In the genomic region with DNA sequence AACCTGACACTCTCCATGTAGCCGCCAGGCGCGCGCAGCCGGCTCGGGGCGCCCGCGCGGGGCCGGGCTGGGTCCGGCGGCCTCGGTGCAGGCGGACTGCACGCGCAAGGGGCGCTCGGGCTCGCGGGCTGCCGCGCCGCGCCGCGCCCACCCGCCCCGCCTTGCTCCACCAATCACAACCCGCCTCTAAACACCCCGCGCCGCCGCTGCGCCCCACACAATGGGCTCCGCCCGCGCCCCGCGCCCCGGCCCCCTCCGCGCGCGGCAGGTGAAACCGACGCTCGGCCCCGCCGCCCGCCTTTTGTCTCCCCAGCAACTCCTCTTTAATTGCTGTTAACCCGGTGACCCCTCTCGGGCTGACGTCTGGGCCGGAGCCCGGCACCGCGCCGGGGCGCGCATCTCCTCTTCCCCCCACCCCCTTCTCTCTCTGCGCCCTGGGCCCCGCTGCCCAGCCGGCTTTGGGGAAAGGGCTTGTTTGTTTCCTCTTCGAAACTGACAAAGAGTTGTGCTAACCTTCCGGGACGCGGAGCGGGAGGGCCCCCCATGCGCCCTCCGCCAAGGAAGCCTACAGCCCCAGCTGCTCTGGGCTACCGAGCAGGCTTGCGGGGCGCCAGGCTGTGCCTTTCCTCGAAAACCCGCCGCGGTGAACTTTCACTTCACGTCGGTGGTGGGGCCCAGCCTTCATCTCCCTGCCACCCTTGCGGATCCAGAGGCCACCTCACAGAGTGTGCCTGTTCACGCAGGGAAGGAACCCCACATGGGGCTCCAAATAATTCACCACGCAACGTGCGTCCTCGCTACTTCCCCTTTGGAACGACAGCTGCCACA, we compare ENCODE assay signal across 8 mouse cellular contexts.
DNase-seq lines count a peak whose midpoint lies in the region; ATAC-seq and TF ChIP-seq lines count a peak whose summit lies in the region.

No protein-coding gene starts in this region.

- peak overlapping the region; percentile 87 for H3K9ac ChIP-seq in ES-E14 (ENCODE audit: insufficient read depth, low read depth, low read length, poor library complexity, severe bottlenecking)
- H3K9ac ChIP-seq in embryonic facial prominence, embryonic 13.5 days, result peak overlapping the region; percentile 81

- H3K4me3 ChIP-seq in ES-E14 (ENCODE audit: insufficient read depth in 1 of 2, low read depth in 1 of 2, low read length in 2 of 2, poor library complexity in 1 of 2, severe bottlenecking in 1 of 2), result peak overlapping the region; percentile 82 to 86
- peak overlapping the region; percentile 64 for H3K4me3 ChIP-seq in embryonic facial prominence, embryonic 13.5 days
- peak overlapping the region; percentile 94 for H3K4me3 ChIP-seq in megakaryocyte, embryonic 14.5 days (replicated peaks)

- intact Hi-C loops in heart, postnatal 14 days (cut with DNase I), result loop anchor here (5.0 to 10.0 kb wide), 4 partner anchors 36 to 346 kb away; no protein-coding TSS in a partner anchor

- H3K4me1 ChIP-seq in ES-E14 (ENCODE audit: control insufficient read depth in 2 of 2, insufficient read depth in 2 of 2, low read length in 2 of 2, poor library complexity in 1 of 2), result peaks cover 9 to 19% of the 10 kb centered on the region in 2 experiments; a peak in 3 of 4 replicates
- H3K4me1 ChIP-seq in embryonic facial prominence, embryonic 13.5 days, result peaks cover 38% of the 10 kb centered on the region
- peaks cover 63% of the 10 kb centered on the region for H3K4me1 ChIP-seq in megakaryocyte, embryonic 14.5 days

- no peaks in the 10 kb centered on the region for H3K36me3 ChIP-seq in ES-E14 (ENCODE audit: control insufficient read depth, insufficient read depth, low read length, poor library complexity, severe bottlenecking)
- no peaks in the 10 kb centered on the region for H3K36me3 ChIP-seq in embryonic facial prominence, embryonic 13.5 days
- no peaks in the 10 kb centered on the region for H3K36me3 ChIP-seq in megakaryocyte, embryonic 14.5 days (replicated peaks; ENCODE audit: low read length)

- H3K4me2 ChIP-seq in embryonic facial prominence, embryonic 13.5 days, result peak overlapping the region; percentile 88

- ATAC-seq in embryonic facial prominence, embryonic 13.5 days (ENCODE audit: insufficient number of reproducible peaks, insufficient read depth, low FRiP score, low TSS enrichment, low read depth), result peak; percentile 90

- peak; percentile 78 for DNase-seq in 3134 (ENCODE audit: extremely low read depth, insufficient read length, low spot score)
- DNase-seq in ES-E14 (ENCODE audit: low read depth, low spot score), result no peak
- peak; percentile 67 to 82 for DNase-seq in heart, postnatal 14 days
- DNase-seq in layer of hippocampus, postnatal 25 days (ENCODE audit: extremely low spot score in 1 of 2, low spot score in 1 of 2), result peak; percentile 35 to 37
- DNase-seq in right cerebral cortex, adult 2 months (ENCODE audit: low spot score in 2 of 2), result peak; percentile 35 to 42
- peak; percentile 46 for DNase-seq in urinary bladder, postnatal 25 days (ENCODE audit: low spot score)

- under 1% methylated on average over 71 of the region's 87 CpGs for WGBS in embryonic facial prominence, embryonic 13.5 days

- peak overlapping the region; percentile 65 for H3K27ac ChIP-seq in ES-E14 (ENCODE audit: insufficient read depth, low read depth, low read length, poor library complexity, severe bottlenecking)
- peak overlapping the region; percentile 87 for H3K27ac ChIP-seq in embryonic facial prominence, embryonic 13.5 days

- no peaks in the 10 kb centered on the region for H3K9me3 ChIP-seq in ES-E14 (ENCODE audit: control insufficient read depth, insufficient read depth, low read depth, low read length)
- H3K9me3 ChIP-seq in embryonic facial prominence, embryonic 13.5 days, result no peaks in the 10 kb centered on the region
- no peaks in the 10 kb centered on the region for H3K9me3 ChIP-seq in megakaryocyte, embryonic 14.5 days

- in situ Hi-C loops in ES-E14 (cut with MboI; ENCODE audit: low sequenced_read_pairs in 2 of 2, unreplicated experiment in 2 of 2), result no loop called here

- H3K27me3 ChIP-seq in embryonic facial prominence, embryonic 13.5 days, result peaks cover 46% of the 10 kb centered on the region
- H3K27me3 ChIP-seq in megakaryocyte, embryonic 14.5 days (replicated peaks), result no peaks in the 10 kb centered on the region

TF ChIP-seq in ES-E14, 5 proteins besides CTCF, POLR2A, EP300 and RAD21:
- TF ChIP-seq CHD2 (IDR thresholded peaks at IDR 0.05; ENCODE audit: low read depth, low read length) (no peak), ZC3H11A (IDR thresholded peaks at IDR 0.05; ENCODE audit: borderline replicate concordance, low read depth, low read length) (no peak), ZNF384 (IDR thresholded peaks at IDR 0.05; ENCODE audit: low read depth, low read length) (no peak), HCFC1 (IDR thresholded peaks at IDR 0.05; ENCODE audit: borderline replicate concordance, insufficient read depth, low read length) (no peak), MAFK (IDR thresholded peaks at IDR 0.05; ENCODE audit: insufficient read depth, low read depth, low read length) (no peak)
TF ChIP-seq in ES-E14: peak in this region for 0.
